Mouse (Mus musculus): ENCODE results near the gene Mroh2a. TPM values are rescaled to one million over a fixed set of nuclear protein-coding genes. Genes with fewer than 3 reads are reported as not detected.

The Mroh2a gene
- total and polyA plus RNA-seq, 3 experiments: 0.10 to 0.17 TPM; not detected in 1

Other genes with a start within 250 kb of the Mroh2a start
- 10 to 100 TPM; 21.5 to 22.6 TPM for gene Usp40, start 218.4 kb upstream of the Mroh2a start, total RNA-seq (2021)
- 4.5 and 5.0 TPM in 2 replicates for gene Usp40, start 218.4 kb upstream of the Mroh2a start, polyA plus RNA-seq (2012; rRNA removed)
- not detected for gene Ugt1a10, start 171.6 kb upstream of the Mroh2a start, total RNA-seq (2021)
- not detected in 2 replicates for gene Ugt1a10, start 171.6 kb upstream of the Mroh2a start, polyA plus RNA-seq (2012; rRNA removed)
- under 1 TPM; 0.14 to 0.61 TPM for gene Ugt1a9, start 156.2 kb upstream of the Mroh2a start, total RNA-seq (2021)
- gene Ugt1a9, start 156.2 kb upstream of the Mroh2a start, polyA plus RNA-seq (2012; rRNA removed): not detected in 2 replicates
- not detected for gene Ugt1a8, start 139.2 kb upstream of the Mroh2a start, total RNA-seq (2021)
- gene Ugt1a8, start 139.2 kb upstream of the Mroh2a start, polyA plus RNA-seq (2012; rRNA removed): not detected in 2 replicates
- 1 to 10 TPM; 1.8 to 2.7 TPM for gene Ugt1a7c, start 131.9 kb upstream of the Mroh2a start, total RNA-seq (2021)
- gene Ugt1a7c, start 131.9 kb upstream of the Mroh2a start, polyA plus RNA-seq (2012; rRNA removed): 0.50 and 1.2 TPM in 2 replicates
- gene Ugt1a6b, start 123.7 kb upstream of the Mroh2a start, total RNA-seq (2021): 1 to 10 TPM; 4.8 to 6.5 TPM
- 8.9 and 9.5 TPM in 2 replicates for gene Ugt1a6b, start 123.7 kb upstream of the Mroh2a start, polyA plus RNA-seq (2012; rRNA removed)
- gene Ugt1a6a, start 92.2 kb upstream of the Mroh2a start, total RNA-seq (2021): 10 to 100 TPM; 10.5 to 17.9 TPM
- 5.1 and 7.6 TPM in 2 replicates for gene Ugt1a6a, start 92.2 kb upstream of the Mroh2a start, polyA plus RNA-seq (2012; rRNA removed)
- under 1 TPM; 0.14 to 0.29 TPM for gene Ugt1a5, start 61.0 kb upstream of the Mroh2a start, total RNA-seq (2021)
- 0.07 and 0.11 TPM in 2 replicates for gene Ugt1a5, start 61.0 kb upstream of the Mroh2a start, polyA plus RNA-seq (2012; rRNA removed)
- under 1 TPM in 1 of 2 experiments, not detected in 1; 0.29 TPM for gene Ugt1a2, start 26.4 kb upstream of the Mroh2a start, total RNA-seq (2021)
- gene Ugt1a2, start 26.4 kb upstream of the Mroh2a start, polyA plus RNA-seq (2012; rRNA removed): not detected in 2 replicates
- gene Dnajb3, start 21.2 kb upstream of the Mroh2a start, total RNA-seq (2021): 1 to 10 TPM; 1.8 to 3.7 TPM
- 3.1 and 3.9 TPM in 2 replicates for gene Dnajb3, start 21.2 kb upstream of the Mroh2a start, polyA plus RNA-seq (2012; rRNA removed)
- 10 to 100 TPM in 1 of 2 experiments, not detected in 1; 53.5 TPM for gene Ugt1a1, start 15.0 kb upstream of the Mroh2a start, total RNA-seq (2021)
- 4.0 and 9.7 TPM in 2 replicates for gene Ugt1a1, start 15.0 kb upstream of the Mroh2a start, polyA plus RNA-seq (2012; rRNA removed)
- gene Hjurp, start 50.6 kb downstream of the Mroh2a start, total RNA-seq (2021): 10 to 100 TPM; 24.7 to 25.5 TPM
- gene Hjurp, start 50.6 kb downstream of the Mroh2a start, polyA plus RNA-seq (2012; rRNA removed): 13.6 and 17.5 TPM in 2 replicates
- gene Trpm8, start 50.7 kb downstream of the Mroh2a start, total RNA-seq (2021): not detected
- gene Trpm8, start 50.7 kb downstream of the Mroh2a start, polyA plus RNA-seq (2012; rRNA removed): not detected in 2 replicates
- 1 to 10 TPM in 1 of 2 experiments, not detected in 1; 1.0 TPM for gene Spp2, start 180.0 kb downstream of the Mroh2a start, total RNA-seq (2021)
- 0.11 TPM in 1 of 2 replicates, not detected in the other for gene Spp2, start 180.0 kb downstream of the Mroh2a start, polyA plus RNA-seq (2012; rRNA removed)